Mouse (Mus musculus): Measurements from ENCODE around the gene Dcdc2a.

Dcdc2a gene

DNA sequence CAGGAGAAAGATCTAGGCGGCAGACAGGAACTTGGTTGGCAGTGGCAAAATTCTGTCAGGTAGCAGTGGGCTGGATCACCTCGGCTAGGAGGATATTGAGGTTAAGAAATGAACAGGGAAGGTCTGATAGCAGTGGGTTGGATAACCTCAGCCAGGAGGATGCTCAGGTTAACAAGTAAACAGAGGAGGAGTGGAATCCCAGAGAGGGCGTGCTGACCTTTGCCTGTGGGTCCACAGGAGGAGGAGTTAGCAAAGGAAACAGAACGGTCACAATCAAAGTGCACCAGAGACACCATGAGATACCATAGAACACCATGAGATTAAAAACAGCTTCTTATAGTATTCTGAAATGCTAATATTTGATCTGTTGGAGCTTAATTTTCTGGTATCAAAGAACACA is 38.6 kb downstream of the Dcdc2a start:
- ATAC-seq (ENCODE audit: low TSS enrichment), result no peak

DNA sequence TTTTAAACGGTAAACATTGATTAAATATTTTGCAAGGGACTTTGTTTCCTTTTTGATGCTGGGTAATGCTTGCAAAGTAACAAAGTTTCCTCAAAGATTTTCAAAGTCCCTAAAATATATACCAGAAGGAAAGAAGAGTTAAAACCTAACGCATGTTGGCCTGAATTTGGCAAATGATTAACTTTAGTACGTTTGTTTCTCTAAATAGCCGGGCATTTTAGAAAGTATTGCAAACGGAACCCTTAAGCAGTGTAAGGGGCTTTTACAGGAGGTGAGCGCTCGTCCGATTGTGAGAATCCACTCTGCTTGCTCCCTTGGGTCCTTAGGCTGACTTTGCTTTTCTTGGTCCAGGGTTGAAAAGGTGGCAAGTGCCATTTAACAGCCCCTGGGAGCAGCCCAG is 41.5 kb downstream of the Dcdc2a start:
- no peak for ATAC-seq (ENCODE audit: low TSS enrichment)

DNA sequence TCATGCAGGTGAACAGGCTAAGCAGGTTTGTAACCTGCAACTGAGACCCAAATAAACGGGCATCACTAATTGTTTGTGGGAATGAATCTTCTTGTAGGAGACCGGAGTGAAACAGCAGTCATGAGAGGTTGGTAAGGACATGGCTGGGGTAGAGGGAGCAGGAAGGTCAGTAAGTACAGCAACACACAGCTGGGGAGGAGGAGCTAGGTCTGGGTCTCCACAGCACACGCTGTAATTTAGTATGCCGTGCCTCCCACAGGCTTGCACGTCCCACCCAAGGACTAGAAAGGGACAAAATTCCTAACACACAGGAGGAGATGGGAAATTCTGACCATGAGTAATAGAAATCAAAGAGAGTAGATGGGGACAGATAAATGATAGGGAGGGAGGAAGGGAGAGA is 42.8 kb downstream of the Dcdc2a start:
- ATAC-seq (ENCODE audit: low TSS enrichment), result no peak

DNA sequence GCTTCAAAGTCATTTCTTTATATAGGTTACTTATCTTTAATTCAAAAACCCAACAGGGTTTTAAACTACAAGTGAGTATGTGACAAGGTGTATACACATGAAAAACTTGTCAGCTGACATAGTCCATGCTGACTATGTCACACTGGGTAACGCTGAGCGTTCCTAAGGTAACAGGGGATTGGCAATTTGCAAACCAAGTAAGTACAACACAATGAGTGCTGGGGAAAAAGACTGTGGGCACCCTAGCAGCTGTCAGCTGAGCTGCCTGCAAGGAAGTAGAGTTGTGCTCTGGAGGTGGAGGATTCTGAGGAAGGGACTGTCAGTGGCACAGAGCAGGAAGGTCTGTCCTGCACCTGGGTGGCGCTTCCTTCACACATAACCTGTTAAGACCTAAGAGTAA is 43.7 kb downstream of the Dcdc2a start:
- ATAC-seq (ENCODE audit: low TSS enrichment), result peak; percentile 52; the same call in 1 of the 2 replicates

DNA sequence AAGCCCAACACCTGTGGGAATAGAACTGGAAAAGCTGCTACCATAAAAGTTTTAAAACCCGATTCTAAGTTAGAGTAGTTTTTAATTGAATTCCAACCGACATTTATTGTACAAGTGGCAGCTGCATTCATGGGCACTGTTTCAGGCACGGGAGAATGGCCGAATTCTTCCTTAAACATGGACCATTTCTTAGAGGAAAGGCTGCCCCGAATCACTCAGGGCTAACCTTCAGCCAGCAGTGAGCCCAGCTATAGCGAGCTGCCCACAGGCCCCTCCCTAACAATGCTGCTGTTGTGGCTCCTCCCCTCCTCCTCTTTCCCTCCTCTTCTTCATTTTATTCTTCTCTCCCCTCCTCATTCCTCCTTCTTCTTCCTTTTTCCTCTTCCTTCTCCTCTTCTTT is 44.8 kb downstream of the Dcdc2a start:
- ATAC-seq (ENCODE audit: low TSS enrichment), result no peak

DNA sequence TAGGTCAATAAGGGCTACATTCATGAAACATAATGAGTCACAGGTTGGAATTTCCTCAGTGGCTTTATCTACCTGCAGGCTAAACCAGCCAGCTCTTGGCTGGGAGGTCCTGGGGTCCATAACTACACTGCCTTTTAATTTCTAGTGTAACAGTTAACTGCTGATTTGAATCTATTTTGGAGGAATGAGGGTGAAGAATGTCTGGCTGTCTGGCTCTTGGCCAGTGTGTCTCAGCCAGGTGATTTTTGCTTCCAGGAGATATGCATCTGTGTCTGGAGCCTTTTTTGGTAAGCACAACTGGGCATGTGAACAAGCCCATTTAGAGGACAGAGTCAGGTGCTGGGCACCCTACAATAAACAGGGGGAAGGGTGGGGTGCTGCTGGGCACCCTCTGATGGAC is 49.9 kb downstream of the Dcdc2a start:
- ATAC-seq (ENCODE audit: low TSS enrichment), result no peak

DNA sequence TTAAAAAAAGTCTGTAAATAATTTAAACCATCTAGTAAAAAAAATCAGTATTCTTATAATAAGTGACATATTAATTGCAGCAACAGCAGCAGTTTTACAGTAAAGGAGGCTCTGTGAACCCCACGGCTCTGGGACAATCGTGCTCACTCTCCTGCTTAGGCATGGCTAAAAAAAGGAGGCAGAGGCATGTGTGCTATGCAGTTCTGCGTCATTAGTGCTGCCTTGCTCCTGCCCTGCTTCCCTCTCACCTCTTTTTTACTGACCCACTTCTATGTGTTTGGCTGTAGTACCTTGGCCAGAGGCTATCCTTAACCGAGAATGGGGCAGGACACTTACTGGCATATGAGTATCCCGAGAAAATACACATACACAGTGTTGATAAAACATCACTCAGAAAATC is 50.9 kb downstream of the Dcdc2a start:
- no peak for ATAC-seq (ENCODE audit: low TSS enrichment)

DNA sequence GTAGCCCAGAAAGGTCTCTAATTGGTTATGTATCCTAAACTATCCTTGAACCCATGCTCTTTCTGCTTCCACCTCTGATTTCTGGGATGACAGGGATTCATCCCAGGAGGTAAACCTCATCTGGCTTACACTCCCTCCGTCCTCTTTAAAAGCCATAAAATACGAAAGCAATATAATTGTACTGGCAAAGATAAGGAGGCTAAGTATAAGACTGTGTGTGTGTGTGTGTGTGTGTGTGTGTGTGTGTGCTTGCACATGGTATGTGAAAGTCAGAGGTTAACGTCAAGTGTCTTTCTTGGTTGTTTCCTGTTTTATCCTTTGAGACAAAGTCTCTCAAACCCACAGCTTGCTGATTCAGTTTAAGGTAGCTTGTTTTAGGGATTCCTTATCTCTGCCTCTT is 52.5 kb downstream of the Dcdc2a start:
- no peak for ATAC-seq (ENCODE audit: low TSS enrichment)

DNA sequence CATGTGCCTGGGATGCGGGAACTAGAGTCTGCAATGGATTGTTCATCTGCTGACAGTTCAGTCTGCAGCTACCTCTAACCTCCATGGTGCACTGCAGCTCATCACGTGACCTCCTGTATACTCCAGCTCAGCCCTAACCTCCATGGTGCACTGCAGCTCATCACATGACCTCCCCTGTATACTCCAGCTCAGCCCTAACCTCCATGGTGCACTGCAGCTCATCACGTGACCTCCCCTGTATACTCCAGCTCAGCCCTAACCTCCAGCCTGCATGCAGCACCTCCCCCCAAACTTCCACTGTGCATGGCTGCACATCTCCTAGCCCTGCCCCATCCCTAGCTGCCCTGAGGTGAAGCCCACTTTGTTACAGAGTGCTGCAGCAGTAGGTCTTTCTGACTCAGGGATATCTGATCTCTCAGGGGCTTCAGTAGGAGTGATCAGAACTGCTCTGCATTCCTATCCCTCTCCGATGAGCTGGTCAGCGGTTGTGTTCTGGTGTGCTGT is 54.8 kb downstream of the Dcdc2a start:
- ATAC-seq (ENCODE audit: low TSS enrichment), result no peak

DNA sequence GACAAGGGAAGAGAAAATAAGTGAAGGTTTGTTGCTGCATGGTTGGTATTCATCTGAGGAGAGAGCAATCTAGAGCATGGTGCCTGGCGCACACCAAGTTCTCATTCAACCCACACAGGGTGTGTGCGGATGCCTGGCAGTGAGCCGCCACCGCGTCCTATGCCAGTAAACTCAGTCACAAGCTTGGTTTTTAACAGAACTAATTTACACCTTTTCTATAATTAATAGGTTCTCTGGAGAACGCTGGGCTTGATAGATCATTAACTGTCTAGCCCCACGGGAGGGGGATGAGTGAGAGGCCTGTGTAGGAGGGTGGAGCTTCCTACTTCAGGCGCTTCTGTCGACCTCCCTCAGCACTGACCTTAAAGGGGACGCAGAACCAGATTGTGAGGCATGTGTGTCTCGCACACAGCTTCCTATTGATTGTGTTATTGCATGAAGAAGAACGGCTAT is 59.7 kb downstream of the Dcdc2a start:
- ATAC-seq (ENCODE audit: low TSS enrichment), result peak; percentile 96

DNA sequence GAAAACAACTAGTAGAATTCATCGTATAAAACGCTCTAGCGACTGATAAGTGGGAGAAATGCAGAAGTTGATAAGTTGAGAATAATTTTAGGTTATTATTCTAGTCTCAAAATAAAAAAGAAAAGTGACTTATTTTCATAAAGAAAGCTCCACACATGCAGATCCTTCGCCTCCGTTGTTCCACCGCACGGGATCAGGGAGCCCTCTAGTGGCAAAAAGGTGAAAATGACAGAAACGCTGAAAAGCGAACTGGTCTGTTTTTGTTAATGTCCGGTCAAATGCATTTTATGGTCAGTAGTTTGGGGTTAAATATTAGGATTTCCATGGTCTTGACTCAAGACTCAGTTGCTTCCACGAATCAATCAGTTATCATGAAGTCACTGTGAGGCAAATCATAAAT is 60.2 kb downstream of the Dcdc2a start:
- ATAC-seq (ENCODE audit: low TSS enrichment), result peak; percentile 56

DNA sequence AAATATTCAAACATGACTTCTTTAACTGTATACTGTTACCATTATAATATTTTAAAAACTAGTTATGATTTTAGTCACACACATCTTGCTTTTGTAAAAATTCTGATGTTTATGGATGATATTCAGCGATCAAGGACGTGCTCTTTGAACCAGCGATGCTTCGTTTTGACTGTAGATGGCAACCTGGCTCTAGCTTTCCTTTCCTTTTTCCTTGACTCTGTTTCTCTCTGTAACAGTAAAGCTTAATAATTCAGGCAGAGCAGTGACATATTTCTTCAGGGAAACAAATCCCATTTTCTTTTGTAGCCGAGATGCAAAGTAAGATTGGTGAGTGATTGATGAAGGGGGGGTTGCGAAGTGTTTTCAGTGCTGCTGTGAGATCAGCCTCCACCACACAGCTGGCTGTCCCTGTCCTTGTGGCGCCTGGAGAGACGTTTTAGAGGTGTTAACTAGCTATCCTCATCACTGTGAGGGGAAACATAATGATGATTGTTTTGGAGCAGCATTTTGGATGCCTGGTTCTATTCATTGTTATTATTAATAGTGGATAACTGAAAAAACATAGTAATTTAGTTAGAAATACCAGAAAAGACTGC is 67.0 kb downstream of the Dcdc2a start:
- no peak for ATAC-seq (ENCODE audit: low TSS enrichment)

DNA sequence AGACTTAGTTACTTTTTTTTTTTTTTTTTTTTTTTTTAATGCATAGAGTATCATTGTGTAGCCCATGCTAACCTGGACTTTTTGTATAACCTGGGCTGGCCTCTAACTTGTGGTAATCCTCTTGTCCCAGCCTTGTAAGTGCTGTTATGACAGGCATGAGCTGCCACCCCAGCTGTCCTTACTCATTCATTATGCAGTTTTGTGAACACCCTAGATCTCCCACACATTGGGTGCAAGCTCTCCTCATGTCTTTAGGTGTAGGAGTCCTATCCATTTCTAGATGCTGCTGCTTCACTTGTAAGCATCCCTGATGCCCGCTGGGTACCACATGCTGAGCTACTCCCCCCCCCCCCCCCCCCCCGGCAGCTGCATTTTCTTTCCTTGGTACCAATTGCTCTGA is 71.4 kb downstream of the Dcdc2a start:
- ATAC-seq (ENCODE audit: low TSS enrichment), result peak; percentile 86

DNA sequence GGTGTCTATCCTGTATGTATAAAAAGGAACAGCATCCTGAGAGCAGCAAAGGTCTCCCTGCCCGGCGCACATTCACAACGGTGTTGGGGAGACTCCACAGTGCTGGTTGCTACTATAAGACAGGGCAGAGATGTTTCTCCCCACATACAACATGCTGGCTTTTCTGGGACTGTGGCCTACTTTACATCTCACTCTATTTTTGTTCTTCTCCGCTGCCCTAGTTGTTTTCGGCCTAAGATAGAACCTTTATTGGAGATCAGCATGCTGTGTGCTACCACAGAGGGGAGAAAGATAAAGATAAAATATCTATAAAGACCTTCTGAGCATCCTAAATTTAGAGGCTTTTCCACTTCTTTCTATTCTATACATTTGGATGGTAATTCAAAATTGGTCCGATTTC is 72.0 kb downstream of the Dcdc2a start:
- peak; percentile 81 for ATAC-seq (ENCODE audit: low TSS enrichment)

DNA sequence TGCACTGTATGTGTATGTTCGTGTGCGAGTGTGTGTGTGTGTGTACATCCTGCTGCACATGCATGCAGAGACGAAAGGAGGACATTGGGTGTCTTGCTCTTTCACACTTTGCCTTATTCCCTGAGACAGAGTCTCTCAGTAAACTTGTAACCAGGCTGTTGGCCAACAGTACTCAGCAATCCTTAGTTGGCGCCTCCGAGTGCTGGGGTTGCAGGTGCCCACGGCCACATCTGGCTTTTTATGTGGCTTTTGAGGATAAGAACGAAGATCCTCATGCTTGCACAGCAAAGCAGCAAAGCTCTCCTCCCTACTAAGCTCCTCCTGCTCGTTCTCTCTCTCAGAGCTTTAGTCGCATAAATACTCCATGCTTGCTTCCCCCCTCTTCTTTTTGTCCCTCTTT is 73.0 kb downstream of the Dcdc2a start:
- peak; percentile 14 for ATAC-seq (ENCODE audit: low TSS enrichment)

DNA sequence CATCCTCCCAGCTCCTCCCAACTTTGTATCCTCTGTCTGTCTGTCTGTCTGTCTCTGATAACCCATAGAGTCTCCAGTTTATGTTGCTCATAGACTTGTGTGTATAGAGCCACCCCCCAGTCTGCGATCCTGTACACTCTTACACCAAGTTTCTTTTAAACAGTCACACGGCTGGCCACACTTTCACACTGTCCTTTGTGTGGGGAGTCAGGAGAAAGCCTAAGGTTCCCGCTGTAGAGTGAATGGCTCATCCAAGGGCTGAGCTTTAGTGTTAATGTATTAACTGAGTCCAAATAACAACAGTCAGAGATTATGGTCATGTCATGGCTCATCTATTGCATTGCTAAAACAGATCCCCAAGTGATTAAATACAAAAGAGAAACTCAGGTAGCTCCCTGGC is 87.3 kb downstream of the Dcdc2a start:
- ATAC-seq (ENCODE audit: low TSS enrichment), result no peak

DNA sequence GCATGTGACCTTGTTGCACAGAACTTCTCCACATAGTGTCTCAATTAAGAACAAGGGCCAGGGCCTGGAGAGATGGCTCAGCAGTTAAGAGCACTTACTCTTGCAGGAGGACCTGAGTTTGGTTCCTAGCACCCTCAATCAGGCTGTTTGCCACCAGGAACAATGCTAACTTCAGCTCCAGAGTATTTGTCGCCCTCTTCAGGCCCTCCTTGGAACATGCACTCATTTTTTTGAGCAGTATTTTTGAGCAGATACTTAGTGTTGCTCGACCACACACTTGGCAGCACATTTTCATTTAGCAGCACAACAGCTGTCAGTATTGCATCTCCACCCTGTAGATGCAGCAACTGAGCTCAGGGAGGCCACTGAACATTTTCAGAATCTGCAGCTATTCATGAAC is 88.3 kb downstream of the Dcdc2a start:
- no peak for ATAC-seq (ENCODE audit: low TSS enrichment)

DNA sequence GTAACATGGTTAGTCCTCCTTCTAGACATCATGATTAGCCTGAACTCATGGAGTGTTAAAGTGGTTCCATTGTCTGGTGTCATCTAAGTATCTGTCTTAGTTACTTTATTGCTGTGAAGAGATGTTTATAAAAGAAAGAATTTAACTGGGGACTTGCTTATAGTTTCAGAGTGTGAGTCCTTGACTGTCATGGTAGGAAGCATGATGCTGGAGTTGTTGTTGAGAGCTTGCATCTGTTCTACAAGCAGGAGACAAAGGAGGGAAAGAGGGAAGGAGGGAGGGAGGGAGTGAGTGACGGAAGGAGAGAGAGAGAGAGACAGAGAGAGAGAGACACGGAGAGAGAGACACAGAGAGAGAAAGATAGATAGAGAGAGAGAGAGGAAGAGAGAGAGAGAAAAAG is 90.4 kb downstream of the Dcdc2a start:
- ATAC-seq (ENCODE audit: low TSS enrichment), result no peak

DNA sequence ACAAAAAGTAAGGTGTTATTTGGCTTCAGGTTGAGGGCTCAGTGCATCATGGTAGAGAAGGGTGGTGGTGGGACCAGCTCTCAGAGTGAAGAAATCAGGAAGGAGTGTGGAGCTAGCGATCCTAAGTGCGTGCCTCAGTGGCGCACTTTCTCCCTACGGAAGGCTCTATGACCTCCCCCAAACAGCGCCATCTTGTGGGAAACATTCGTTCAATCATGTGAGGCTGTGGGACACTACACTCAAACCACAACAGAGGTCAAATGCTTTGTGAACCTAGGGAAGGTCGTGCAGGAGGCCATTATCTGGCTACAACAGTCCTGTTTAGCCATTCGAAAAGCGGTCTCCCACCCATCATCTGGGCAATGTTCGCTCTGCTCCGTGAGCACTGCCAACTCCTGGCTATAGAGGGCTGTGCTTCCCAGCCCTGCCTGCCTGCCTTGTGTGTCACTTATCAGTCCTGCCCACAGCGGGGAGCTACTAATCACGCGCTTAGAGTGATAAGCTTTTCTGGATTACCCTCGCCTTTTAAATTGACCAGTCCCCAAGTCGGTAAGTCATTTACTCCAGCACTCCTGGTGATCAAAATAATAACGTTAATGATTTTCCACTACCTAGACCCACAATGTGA is 94.5 kb downstream of the Dcdc2a start:
- 0 out of 2 replicates have a peak, but pooled peaks have one; percentile 38 for ATAC-seq (ENCODE audit: low TSS enrichment)

DNA sequence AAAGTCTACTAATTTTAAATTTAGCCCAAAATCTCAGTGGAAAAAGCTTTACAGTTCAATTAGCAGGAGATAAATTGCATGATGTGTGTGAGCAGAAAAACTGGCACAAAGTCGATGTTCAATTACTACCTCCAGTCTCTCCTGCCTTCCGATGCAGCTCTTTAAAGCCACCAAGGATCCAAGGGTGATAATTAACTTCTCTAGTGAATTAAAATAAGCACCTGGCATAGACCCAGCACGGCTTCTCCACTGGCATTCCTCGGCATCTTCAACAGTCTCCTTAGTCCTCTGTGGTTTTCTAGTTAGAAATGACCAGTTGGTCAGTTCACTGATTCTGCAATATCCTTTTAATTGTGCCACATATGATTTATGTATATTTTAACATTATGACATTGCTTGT is 95.1 kb downstream of the Dcdc2a start:
- no peak for ATAC-seq (ENCODE audit: low TSS enrichment)

DNA sequence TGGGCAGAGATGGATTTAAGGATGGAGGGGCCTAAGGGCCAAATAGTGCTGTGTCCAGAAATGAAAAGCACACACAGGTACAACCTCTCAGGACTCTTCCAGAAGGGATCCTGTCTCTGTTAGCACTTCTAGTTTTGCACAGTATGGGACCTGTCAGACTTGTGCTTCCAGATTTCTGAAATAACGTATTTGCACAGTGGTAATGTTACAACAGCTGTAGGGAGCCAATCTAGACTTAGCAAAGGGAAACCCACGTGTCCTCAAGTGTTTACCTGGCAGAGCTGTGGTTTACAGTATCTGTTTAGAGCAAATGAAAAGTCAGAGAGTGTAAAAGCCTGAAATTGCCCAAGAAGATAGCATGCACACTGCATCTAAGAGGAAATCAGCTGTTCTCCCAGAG is 104.1 kb downstream of the Dcdc2a start:
- no peak for ATAC-seq (ENCODE audit: low TSS enrichment)

DNA sequence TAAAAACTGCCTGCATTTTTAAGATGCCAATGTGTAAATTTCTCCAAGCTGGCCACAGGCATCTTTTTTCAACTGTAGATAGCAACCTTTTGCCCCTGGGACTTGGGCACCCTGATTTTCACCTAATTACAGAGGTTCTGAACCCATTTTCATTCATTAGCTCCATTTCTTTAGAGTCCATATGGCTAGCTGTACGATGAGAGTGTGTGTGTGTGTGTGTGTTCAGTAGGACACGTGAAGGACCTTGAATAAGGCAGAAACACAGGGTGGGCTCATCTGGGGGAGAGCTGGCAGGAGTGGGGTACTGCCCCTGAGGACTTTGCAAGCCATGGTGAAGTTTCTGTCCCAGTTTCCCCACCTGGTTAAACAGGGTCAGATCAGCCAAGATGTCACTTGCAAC is 105.0 kb downstream of the Dcdc2a start:
- no peak for ATAC-seq (ENCODE audit: low TSS enrichment)

DNA sequence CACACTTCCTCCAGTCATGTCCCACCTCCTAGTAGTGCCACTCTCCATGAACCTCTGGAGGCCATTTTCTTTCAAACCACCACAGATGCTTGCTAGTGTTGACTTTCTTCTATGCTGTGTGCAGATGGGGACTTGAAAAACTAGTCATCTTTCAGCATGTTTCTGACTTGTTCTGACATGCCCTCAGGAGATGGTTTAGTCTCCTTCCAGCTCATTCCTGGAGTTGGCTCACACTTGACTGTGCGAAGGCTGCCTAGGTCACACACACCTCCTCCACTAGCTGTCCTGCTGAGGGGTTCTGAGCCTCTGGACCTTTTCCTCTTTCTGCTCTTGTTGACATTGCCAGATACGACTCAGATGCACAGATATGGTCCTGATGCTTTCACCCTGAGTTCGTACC is 106.8 kb downstream of the Dcdc2a start:
- ATAC-seq (ENCODE audit: low TSS enrichment), result no peak

DNA sequence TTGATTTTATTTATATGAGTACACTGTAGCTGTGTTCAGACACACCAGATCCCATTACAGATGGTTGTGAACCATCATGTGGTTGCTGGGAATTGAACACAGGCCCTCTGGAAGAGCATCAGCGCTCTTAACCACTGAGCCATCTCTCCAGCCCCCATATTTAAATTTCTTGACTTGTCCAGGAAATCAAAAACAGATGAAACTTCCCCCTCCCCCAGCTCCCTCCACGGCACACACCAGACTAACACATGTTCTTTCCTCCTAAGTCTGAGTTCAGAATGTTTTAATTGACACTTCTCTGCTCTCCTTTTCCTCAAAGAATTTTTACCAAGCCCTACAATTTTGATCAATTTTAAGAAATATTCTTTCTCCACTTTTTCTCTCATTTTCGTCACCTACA is 113.1 kb downstream of the Dcdc2a start:
- no peak for ATAC-seq (ENCODE audit: low TSS enrichment)

Data from frontal cortex, adult (tissue).